Mouse (Mus musculus): ENCODE results near the gene Erc2.
"Not testable (repeated sequence)": the region's sequence is repeated elsewhere in the genome, so short reads cannot be mapped to it uniquely, and the experiment has no call there.

Gene Erc2

GRCm38 (mm10) chr14:27622176-27622922, at the start of gene Erc2:
Gene Erc2, plus strand, starts transcription at chr14:27622428.
- DNase-seq (ENCODE audit: low read depth, low spot score): peak; percentile 65

- DNase-seq (ENCODE audit: low read depth, low spot score): no peak
These were observed 43.8 kb upstream of the Erc2 start for GRCm38 (mm10) chr14:27578443-27578842.

DNA sequence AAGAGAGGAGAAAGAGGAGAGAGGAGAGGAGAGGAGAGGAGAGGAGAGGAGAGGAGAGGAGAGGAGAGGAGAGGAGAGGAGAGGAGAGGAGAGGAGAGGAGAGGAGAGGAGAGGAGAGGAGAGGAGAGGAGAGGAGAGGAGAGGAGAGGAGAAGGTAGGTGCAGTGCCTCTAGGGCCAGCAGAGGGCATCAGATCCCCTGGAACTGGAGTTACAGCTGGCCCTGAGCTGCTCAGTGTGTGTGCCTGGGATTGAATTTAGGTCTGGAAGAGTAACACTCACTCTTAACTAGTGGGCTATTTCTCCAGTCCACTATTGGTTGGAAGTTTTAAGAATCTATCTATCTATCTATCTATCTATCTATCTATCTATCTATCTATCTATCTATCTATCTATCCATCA, 32.6 kb upstream of the Erc2 start:
- not testable (repeated sequence) for DNase-seq (ENCODE audit: low read depth, low spot score)

DNA sequence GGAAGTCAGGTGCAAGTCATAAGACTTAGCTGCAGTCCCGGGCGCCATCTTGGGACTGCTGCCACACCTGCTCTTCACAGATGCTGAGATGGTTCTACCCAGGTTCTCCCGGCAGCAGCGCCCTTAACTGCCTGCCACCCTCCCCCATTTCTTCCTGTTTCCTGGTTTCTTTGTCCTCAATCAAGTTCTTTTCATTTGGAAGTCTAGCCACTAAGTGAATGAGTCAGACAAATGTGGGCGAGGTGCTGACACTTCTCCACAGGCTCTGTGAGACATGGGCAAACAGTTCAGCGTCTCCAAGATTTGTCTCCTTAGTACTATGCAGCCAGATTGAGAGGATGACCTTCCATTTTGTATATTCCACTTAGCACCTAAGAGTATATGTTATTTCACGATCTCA, 30.1 kb upstream of the Erc2 start:
- no peak for DNase-seq (ENCODE audit: low read depth, low spot score)

DNA sequence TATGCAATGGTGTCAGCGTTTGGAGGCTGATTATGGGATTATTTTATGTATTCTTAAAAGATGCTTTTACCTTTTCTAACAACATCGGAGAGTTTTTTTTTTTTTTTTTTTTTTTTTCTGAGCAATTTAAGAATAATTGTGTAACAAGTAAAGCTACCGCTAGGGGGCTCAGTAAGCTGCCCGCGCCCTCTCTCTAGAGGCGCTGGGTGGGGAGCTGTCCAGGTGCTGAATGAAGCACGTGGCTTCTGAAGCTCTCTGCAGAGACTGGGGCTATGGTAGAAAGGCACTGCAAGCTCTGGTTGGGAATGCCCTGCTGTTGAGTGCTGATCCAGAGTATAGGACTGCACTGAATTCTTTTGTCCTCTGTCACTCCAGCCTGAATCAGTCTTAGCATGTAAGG, 26.0 kb upstream of the Erc2 start:
- DNase-seq (ENCODE audit: low read depth, low spot score): peak; percentile 39

DNA sequence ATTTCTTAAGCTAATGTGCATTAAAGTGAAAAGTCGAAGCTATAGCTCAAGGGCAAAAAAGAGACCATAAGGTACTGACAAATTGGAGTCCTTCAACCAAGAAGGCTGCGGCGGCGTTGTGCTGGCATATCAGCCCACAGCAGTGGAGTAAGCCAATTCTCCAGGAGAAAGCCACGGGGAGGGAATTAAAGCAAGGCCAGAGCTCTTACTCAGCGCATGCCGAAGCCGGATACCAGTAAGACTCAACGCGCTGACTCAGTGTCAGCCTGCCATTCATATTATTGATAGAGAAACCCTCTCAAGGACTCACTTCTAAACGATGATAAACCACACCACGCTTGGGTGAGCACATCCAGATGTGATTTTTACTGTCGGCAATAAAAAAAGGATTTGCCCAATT, 20.1 kb upstream of the Erc2 start:
- DNase-seq (ENCODE audit: low read depth, low spot score): no peak

- no peak for DNase-seq (ENCODE audit: low read depth, low spot score)
These were observed 14.8 kb upstream of the Erc2 start for GRCm38 (mm10) chr14:27607419-27607818.

GRCm38 (mm10) chr14:27613766-27614165, 8.5 kb upstream of the Erc2 start:
- no peak for DNase-seq (ENCODE audit: low read depth, low spot score)

DNA sequence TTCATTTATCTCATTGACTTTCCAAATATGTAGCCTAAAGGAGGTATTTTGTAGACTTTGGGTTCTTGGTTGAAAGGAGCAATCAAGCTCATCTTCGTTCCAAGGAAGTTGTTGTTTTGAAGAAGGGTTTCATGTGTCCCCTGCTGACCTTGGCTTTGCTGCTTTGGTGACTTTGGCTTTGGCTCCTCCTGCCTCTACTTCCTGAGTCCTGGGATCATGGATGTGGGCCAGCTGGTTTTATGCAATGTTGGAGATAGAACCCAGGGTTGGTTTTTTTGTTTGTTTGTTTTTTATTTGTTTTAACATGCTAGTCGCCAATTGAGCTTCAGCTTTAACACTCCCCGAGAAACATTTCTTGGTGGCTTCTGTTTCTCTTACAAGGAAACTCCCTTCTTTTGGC, 4.9 kb upstream of the Erc2 start:
- DNase-seq (ENCODE audit: low read depth, low spot score): no peak

DNA sequence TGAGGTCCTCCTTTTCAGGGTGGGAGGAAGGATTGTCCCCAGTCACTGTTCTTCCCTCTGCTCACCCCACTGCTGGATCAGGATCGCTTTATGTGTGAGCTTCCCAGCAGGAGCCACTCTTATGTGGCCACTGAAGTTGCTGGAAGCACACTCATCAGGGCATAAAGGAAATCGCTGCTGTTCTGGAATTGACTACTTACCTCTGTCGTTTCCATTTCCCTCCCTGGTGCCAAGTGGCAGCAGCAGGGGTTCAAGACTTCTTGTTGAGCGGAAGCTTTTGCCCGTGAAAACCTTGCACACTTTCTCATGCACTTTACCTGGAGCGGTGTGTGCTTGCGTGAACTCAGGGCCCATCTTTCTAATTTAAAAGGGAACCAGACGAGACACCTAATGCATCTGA, 652 bp upstream of the Erc2 start:
- no peak for DNase-seq (ENCODE audit: low read depth, low spot score)

GRCm38 (mm10) chr14:27622923-27623219, 643 bp downstream of the Erc2 start:
- DNase-seq (ENCODE audit: low read depth, low spot score): no peak

- DNase-seq (ENCODE audit: low read depth, low spot score): peak; percentile 88
These were observed 1.1 kb downstream of the Erc2 start for GRCm38 (mm10) chr14:27623368-27623767.

DNA sequence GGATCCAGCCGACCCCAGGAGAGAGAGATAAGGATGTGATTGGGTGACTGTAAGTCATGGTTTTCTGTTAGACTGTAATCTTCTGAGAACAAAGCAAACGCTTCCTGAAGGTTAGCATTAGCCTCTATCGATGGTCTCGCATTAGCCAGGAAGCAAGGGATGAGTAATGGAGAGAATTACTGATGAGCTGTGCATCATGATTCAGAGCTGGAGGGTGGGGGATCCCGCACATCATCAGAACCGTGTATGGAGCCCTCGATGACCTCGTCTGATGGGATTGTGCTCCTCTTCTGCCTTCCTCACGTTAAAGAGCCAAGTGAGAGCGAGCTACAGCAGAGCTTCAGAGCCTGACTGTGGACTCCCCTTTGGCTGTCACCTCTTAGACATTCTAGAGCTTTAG, 6.5 kb downstream of the Erc2 start:
- no peak for DNase-seq (ENCODE audit: low read depth, low spot score)

GRCm38 (mm10) chr14:27629369-27630012, 7.3 kb downstream of the Erc2 start:
- DNase-seq (ENCODE audit: low read depth, low spot score): no peak

DNA sequence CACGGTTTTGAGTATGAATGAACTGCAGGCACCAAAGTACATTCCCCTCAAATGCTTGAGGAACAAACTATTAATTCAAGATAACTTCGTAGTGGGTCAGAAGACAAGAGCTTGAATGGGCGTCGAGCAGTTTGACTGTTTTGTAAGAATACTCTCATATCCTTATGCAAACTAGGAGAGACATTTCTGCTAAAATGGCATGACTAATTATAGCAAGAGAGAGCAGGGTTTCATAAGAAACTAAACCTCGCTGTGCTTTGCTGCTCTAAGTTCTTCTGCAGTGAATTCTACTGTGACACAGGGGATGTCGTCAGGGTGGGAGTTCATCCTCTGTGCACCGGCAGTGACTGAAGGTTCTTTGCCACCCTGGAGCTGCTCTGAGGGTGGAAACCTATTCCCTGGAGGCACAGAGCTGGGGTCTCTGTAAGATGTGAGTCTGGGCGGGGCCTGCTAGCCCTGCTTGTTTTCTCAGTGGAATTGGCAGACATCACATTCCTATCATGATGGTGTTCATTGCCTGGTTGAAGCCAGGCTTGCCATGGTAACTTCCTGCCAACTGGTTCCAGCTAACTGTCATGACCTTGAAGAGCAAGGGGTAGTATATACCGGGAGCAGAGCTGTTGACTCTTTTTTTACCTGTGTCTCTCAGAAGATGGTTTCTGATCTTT, 8.9 kb downstream of the Erc2 start:
- peak; percentile 58 for DNase-seq (ENCODE audit: low read depth, low spot score)

GRCm38 (mm10) chr14:27634761-27635160, 12.5 kb downstream of the Erc2 start:
- no peak for DNase-seq (ENCODE audit: low read depth, low spot score)

- no peak for DNase-seq (ENCODE audit: low read depth, low spot score)
These were observed 14.3 kb downstream of the Erc2 start for GRCm38 (mm10) chr14:27636556-27636955.

DNA sequence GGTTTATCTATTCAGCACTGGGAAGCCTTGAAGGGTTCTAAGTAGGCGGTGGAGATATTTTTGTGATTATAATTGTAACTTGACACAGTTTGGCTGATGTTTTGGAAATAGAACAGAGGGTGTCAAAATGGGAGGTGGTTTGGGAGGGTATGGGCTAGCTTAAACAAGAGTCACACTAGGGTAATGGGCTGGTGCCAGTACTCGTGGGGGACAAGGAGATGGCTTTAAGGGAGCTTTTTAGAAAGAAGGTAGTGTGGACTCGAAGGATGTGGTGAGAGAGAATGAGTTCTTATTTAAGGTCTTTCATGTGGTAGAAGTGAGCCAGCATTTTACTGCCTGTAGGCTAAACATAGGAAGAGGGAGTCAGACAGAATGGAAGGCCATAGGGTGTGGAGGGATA, 19.2 kb downstream of the Erc2 start:
- peak; percentile 69 for DNase-seq (ENCODE audit: low read depth, low spot score)

DNA sequence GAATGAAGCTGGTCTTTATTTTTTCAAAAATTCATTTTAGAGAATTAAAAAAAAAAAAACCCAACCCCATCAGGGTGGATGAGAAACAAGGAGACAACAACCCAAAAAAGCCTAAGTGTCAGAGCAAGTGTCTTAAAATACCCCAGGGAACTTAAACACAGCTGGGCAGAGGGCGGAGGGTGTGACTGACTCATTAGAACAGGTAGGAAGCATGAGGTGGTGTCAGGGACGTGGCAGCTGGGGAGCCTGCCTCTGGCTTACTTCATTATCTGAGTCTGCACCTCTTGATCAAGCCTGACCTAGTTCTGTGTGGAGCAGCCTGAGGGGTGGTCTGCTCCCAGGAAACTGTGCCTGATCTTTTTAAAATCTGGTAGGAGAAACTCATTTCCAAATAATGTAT, 20.8 kb downstream of the Erc2 start:
- DNase-seq (ENCODE audit: low read depth, low spot score): no peak

DNA sequence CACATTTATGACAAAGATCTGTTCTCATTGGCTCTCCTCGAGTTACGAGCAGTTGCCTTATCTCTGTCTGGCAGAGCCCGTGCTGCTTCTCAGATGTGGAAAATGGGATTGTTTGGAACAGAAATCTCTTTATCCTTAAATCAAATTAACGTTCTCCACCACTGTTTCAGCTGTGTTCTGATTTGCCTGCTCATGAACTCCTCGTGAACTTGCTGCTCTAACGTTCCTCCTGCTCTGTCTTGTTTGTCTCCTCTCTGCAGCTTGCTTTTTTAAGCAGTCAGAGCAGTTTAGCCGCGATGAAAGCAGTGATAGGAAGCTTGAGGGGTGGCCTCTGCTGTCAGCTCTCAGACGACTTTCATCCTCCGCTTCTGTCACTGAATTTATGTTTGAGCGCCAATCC, 32.4 kb downstream of the Erc2 start:
- no peak for DNase-seq (ENCODE audit: low read depth, low spot score)

GRCm38 (mm10) chr14:27658616-27659015, 36.4 kb downstream of the Erc2 start:
- no peak for DNase-seq (ENCODE audit: low read depth, low spot score)

GRCm38 (mm10) chr14:27661466-27661865, 39.2 kb downstream of the Erc2 start:
- no peak for DNase-seq (ENCODE audit: low read depth, low spot score)

- DNase-seq (ENCODE audit: low read depth, low spot score): peak; percentile 38
These were observed 40.0 kb downstream of the Erc2 start for GRCm38 (mm10) chr14:27662251-27662650.
